Mouse (Mus musculus): ENCODE results near the gene Hhatl.

Gene Hhatl

DNA sequence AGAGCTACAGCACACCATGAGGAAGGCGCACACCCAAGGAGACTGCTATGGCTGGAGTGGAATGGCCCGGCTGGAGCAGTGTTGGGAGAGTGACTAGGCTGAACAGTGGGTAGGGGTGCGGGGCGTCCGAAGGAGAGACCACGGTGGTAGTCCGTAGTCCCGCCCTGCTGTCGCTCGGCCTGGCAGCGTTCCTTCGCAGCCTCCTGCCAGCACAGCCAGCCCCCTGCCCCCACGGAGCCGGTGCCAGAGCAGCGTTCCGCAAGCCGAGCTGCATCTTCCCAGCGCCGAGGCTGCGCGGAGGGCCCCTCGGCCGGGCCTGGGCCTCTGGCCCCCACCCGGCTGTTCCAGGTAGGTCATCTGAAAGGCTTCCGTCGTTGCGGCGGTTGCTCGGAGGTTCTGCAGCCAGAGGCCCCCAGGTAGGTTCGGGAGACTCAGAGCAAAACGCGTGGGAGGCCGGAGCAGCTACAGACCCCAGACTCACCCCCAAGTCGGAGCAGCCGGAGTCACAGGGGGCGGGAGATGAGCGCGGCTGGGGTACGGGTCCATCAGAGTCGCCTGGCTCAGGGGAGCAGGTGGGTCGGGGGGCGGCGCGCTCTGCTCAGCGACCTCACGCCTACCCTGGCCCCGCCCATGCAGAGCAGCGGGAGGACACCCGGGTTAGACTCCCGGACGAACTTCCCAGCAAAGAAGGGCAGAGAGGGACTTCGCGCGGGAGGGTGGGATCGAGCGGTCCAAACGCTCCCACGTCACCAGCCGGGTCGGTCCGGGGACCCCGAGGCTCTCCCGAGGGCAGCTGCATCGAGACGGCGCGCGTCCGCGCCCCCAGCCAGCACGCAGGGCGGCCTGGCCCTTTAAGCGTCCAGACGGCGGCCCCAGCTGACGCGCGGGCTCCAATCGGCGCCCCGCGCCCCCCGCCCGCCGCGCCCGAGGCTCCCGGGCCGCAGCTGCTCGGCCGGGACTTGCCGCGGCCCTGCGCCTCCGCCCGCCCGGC is 32.9 kb downstream of the Hhatl start, which contains the start of gene Zfp651:
Gene Zfp651, plus strand, starts transcription at position 240 of the 991 bp plus-strand sequence.
- DNase-seq (ENCODE audit: low read depth, low spot score): no peak

DNA sequence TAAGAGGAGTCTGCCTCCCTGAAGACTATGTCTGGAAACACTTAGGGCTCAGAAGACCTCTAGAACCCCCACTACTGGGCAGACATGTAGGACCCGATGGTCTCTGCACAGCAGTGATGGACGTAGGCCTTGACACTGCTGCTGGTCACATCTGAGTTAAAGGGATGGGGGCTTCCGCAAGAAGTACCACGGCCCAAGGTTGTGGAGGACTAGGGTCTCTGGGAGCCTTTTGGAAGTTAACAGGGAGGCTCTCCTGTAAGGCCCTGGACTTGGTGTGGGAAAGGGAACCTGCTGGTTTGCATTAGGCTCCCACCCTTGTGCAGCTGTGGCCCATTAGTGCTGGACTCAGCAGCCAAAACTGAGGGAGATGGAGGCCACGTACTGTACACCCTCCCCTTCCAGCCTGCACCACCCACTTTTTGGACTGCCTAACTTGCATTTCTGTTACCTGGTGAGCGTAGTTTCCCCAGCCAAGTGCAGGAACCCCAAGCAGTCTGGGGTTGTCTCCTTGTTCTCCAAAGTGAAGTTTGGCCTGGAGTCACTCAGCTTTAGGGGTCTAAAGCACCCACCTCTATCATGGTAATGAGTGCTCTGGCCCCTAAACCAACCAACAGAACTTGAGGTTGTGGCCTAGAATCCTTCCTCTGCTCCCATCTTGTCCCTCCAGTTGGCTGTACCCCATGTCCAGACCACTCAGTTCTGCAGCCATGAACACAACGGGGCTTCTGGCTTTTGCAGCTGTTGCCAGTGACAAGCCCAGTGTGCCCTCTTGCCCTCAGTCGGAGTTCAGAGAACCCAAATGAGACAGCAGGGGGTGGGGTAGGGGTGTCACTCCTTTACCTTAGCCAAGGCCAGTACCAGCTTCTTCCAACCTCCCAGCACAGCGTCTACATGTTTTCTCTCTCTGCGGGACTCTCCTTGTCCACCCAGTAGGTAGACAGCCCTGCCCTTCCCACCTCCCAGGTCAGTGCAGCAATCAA is 34.2 kb downstream of the Hhatl start:
- DNase-seq (ENCODE audit: low read depth, low spot score): no peak

DNA sequence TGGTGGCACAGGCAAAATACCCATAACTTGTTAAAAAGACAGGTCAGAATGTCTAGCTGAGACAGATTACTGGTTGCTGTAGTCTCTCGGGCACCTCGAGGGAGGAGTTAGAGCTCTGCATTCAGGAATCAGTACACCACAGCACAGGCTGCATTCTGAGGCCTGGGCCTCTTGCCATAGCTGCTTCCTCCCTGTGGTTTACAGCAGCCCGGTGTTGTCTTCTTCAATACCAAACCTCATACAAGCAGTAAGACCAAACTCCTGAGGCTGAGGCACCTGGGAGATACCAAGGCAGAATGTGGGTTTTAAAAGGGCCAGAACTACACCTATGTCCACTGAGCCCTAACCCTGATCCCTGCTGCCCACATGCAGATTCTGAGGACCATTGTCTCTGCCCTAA is 34.9 kb downstream of the Hhatl start:
- DNase-seq (ENCODE audit: low read depth, low spot score): no peak

DNA sequence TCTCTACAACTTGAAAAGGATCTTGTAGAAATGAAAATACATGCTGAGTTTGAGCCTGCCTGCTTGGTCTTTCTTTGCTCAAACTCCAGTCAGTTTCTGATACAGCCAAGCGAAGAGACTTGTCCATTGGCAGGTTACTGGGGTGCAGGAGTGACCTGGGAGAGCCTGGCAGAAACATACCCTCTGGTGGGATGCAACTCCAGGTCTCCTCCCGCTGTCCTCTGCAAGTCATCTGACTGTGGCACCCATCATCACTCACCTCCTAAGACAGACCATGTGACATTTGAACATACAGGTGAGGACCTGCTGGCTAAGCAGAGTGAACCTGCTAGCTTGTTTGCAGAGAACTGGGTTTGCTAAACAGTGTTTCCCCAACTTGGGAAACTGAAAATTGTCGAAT is 35.5 kb downstream of the Hhatl start:
- no peak for DNase-seq (ENCODE audit: low read depth, low spot score)

DNA sequence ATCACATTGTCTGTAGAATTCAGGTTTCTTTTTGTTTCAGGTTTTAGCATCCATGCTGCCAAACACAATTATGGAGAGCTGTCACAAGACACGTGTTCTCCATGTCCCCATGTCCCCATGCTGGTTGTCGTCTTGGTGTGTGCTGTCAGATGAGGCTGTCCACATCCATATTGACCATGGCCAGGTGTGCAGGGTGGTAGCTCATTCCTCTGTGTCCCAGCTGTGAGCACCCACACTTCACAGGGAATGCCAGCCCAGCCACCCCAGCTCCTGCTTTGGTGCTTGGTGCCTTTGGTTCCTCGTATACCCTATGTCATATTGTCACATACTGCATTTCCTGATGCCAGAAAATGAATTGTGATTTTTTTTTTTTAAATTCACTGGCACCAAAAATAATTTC is 37.7 kb downstream of the Hhatl start:
- DNase-seq (ENCODE audit: low read depth, low spot score): no peak

DNA sequence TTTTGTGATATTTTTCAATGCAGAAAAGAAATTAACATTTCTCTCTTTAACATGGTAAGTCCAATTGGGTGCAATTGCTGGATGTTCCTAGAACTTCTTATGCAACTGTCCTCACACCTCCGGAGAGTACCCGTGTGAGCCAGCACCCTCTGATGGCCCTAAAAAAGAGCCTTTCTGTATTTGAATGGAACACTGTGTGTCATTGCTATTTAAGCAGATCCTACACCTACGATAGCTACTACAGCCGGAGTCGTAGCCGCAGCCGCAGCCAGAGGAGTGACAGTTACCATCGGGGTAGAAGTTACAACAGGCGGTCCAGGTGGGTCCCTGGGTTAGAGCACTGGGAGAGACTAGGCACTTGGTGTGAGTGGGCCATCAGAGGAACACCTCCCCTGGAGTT is 39.5 kb downstream of the Hhatl start:
- DNase-seq (ENCODE audit: low read depth, low spot score): no peak

DNA sequence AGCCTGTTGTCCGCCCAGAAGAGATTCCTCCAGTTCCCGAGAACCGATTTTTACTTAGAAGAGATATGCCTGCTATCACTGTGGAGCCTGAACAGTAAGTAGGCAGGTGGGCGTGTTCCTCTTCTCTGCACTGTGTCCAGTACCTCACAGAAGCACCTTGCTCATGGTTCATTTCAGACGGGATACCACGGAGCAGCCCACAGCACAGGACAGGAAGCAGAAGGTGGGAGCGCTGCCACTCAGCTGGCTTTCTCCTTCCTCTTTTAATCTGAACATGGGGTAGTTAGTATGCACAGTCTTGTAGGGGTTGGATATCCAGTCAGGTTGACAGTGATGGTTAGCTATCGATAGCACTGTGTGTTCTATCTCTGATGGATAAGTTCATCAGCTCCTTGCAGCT is 48.3 kb downstream of the Hhatl start:
- DNase-seq (ENCODE audit: low read depth, low spot score): no peak

DNA sequence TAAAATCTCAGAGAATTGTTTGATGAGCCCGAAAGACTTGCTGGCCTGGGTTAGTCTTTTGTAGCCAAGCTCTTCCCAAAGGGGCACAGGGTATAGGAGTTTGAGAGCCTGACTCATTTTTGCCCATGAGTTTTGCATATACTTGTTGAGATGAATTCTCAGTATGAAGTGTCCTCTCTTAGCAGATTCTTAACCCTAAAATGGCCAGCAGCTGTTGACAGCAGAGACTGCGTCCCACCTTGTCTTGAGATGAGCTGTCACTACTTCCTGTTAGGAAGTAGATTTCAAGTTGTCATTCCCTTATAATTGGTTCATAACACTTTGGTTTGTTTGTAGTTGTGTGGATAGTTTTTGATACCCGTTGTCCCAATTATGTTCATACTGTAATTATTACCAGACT is 51.1 kb downstream of the Hhatl start:
- DNase-seq (ENCODE audit: low read depth, low spot score): no peak

DNA sequence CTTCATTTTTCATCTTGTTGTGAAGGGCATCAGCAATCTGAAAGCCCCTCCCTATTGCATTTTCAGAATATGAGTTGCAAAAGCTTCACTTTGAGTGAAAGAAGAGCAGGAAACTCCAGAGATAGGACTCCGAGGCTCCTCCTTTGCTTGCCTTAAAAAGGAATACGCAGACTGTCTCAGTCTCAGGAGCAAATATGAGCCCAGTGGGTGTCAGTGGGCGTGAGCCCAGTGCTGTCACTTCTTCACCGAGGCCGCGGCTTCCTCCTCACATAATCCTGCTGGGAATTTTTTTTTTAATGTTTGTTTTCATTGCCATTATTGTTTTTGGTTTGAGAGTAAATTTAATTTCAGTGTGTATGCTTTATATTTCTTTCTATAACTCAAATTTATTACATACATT is 51.8 kb downstream of the Hhatl start:
- DNase-seq (ENCODE audit: low read depth, low spot score): no peak
